Mouse (Mus musculus) lung, postnatal 0 days (tissue): ENCODE data around the gene Pigq.

Source experiments
- CTCF ChIP-seq: IDR thresholded peaks from 2 replicates; pipeline ENCODE4 v1.5.1; 2016; ENCODE audit warnings: antibody characterized with exemption, mild to moderate bottlenecking
- EP300 ChIP-seq: IDR thresholded peaks from 2 replicates; pipeline ENCODE4 v1.6.1; 2016; ENCODE audit warnings: antibody characterized with exemption, mild to moderate bottlenecking, control low read depth

DNA sequence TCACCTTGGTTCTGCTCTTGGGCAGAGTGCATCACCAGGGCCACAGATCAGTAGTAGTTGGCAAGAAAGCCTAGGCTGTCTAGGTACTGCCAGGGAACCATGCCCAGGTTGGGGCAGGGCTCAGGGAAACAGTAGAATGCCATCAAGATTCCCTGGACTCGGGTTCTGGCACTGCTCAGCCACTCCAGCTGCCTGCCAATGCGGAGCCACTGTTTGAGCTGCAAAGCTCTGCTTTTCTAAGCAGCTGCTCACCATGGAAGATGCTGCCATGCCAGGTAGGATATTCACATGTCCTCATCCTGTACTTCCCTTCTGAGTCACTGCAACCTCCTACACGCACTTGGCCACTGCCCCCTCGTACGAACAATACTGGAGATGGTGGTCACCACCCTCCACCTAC, 36.1 kb upstream of the Pigq start:
- TF ChIP-seq EP300 (no peak), CTCF (no peak)
